Mouse (Mus musculus) 3134 (cell line): Measurements from ENCODE around the gene Gstp1.
"Not testable (repeated sequence)": the region's sequence is repeated elsewhere in the genome, so short reads cannot be mapped to it uniquely, and the experiment has no call there.

Experiments
- DNase-seq: peaks from one replicate; pipeline ENCODE4 v3.0.0-alpha.2; 2011; ENCODE audit warnings: low spot score; ENCODE audit not compliant: insufficient read length; ENCODE audit errors: extremely low read depth

Gstp1 gene

GRCm38 (mm10) chr19:4060899-4061465 lies 23.2 kb upstream of the Gstp1 start:
- DNase-seq = no peak

DNA sequence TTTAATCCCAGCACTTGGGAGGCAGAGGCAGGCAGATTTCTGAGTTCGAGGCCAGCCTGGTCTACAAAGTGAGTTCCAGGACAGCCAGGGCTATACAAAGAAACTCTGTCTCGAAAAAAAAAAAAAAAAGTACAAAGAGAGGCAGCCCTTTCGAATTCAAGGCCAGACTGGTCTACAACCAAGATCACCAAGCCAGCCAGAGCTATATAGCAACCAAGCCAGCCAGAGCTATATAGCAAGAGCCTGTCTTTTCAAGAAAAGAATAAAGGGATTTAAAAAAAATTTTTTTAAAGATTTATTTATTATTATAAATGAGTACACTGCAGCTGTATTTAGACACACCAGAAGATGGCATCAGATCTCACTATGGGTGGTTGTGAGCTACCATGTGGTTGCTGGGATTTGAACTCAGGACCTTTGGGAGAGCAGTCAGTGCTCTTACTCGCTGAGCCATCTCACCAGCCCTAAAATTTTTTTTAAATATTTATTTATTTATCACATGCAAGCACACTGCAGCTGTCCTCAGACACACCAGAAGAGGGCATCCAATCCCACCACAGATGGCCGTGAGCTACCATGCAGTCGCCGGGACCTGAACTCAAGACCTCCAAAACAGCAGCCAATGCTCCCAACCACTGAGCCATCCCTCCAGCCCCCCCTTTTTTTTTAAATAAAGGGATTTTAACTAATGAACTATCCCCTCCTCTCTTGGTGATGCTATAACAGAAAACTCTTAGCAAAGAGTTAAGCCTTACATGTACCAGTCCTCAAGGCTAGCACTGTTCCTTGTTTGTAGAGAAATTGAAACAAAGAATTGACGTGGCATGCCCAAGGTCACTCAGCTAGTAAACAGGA lies 22.5 kb upstream of the Gstp1 start:
- DNase-seq = peak; percentile 41

DNA sequence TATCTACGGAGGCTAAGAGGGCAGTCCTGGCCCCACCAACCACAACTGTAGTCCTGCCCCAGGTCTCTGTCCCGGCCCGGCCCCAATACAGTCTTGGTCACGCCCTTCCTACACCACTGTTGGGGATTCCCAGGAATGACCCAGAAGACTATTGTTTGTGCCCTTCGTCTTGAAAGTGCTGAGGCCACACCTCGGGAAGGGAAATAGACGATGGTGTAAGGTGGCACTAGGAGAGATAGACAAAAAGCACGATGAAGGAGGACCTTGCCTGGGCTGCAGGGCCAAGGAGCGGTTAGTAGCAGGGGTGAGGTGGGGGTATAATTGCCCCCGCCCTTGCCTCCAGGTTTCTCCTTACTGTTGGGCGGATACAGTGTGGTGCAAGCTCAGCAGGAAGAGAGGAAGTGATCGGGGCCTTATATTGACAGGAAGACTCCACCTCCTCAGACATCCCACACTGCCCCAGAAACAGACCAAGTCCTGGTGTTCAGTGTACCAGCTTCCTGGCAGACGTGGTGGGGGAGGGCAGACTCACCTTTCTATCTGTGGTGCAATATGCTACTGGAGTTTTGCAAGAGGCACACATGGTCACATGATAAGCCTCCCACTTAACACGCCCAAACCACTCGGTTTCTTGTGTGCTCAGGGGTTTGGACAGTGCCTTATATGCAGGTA lies 21.4 kb upstream of the Gstp1 start, which contains the start of gene Gstp3:
Gstp3 (minus strand) TSS at position 501 of the 672 bp plus-strand sequence.
- no peak for DNase-seq

GRCm38 (mm10) chr19:4058581-4058980 lies 20.8 kb upstream of the Gstp1 start:
- no peak for DNase-seq

DNA sequence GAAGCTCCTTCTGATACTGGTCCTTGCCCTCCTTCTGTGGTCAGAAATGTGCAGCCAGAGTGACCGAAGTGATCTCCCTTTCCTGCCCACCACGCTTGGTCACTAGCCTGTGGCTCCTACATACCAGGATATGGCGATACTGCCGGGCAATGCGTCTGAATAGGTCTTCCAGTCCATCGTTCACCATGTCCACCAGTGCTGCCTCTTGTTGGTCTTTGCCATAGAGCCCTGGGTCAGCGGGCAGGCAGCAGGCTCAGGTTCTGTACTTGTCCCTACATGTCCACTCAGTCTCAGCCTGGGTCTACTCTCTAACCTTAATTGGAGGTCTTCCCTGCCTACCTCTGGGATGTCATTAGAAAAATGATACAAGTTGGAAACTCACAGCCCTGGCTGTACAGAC lies 20.2 kb upstream of the Gstp1 start:
- no peak for DNase-seq

GRCm38 (mm10) chr19:4057389-4057788 lies 19.6 kb upstream of the Gstp1 start:
- DNase-seq = no peak

GRCm38 (mm10) chr19:4056727-4057126 lies 18.9 kb upstream of the Gstp1 start:
- no peak for DNase-seq

- DNase-seq = no peak
These were observed 18.3 kb upstream of the Gstp1 start for GRCm38 (mm10) chr19:4055947-4056693.

DNA sequence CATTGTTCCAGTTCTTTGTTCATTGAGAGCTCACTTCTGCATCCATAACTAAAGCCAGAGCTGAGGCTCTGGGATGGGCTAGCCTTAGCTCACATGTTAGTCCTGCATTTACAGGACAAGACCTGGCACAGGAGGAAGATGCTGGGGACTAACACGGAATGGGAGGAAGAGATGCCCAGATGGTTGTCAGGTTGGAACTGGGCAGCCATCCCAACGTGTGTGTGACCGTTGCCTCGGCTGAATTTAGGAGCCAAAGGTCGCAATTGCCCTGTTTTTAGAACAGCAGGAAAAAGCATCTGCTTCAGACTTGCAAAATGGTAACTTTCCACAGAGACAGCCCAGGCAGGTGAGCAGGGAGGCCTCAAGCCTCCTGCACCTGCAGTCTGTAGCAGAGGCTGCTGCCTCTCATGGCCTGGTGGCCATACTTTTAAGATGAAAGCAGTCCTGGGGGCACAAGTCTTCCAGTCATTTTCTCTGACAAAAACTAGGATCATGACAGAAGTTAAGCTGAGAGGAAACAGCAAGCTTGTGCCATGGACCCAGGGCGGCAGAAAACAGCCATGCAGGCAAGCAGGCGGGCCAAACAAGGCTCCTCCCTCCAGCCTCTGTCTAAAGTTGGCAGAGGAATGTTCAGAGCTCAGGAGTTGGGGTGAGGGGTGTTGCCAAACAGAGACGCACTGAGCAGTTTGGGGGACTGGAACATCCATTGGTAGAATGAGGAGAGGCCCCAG lies 17.6 kb upstream of the Gstp1 start:
- DNase-seq = no peak

DNA sequence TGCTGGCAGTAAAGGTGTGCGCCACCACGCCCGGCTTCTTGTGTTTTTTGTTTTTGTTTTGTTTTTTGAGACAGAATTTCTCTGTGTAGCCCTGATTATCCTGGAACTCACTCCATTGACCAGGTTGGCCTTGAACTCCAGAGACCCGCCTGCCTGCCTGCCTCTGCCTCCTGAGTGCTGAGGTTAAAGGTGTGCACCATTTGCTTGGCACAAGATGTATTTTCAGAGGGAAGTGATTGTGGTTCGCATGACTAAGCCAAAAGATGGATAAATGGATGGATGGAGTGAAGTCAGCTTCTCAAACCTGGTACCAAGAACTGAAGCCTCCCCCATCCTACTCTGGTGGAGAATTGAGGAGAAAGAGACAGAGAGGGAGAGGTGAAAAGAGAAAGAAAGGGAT lies 16.8 kb upstream of the Gstp1 start:
- no peak for DNase-seq

- no peak for DNase-seq
These were observed 14.8 kb upstream of the Gstp1 start for GRCm38 (mm10) chr19:4052516-4053030.

DNA sequence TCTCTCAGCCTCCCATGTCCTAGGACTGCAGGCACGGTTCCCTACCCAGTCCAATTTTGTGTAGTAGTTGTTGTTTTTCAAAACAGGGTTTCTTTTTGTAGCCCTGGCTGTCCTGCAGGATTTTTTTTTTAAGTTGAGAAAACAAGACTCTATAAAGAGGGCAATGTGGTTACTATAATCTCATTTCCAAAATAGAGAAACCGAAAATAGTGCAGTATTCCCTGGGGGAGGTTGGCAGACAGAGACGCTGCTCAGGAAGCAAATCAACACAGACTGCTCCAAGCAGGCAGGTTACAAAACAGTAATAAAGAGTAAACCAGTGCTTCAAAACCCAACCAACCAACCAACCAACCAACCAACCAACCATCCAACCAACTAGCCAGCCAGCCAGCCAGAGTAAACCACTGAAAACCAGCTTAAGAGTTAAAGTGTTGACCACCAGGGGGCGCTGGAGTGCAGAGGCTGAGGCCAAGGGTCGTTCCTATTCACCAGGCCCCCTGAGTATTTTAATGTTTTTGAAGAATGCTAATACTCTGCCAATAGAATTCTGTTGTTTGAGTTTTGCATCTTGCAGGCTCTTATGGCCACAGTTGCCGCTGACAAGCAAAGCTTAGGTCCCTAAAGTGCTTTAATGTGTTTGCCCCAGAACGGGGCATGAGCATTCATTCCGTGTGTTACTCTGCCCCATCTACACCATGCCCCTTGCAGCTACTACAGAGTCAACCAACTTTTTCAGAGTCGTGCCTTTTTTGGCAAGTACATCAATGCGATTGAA lies 14.1 kb upstream of the Gstp1 start:
- no peak for DNase-seq

DNA sequence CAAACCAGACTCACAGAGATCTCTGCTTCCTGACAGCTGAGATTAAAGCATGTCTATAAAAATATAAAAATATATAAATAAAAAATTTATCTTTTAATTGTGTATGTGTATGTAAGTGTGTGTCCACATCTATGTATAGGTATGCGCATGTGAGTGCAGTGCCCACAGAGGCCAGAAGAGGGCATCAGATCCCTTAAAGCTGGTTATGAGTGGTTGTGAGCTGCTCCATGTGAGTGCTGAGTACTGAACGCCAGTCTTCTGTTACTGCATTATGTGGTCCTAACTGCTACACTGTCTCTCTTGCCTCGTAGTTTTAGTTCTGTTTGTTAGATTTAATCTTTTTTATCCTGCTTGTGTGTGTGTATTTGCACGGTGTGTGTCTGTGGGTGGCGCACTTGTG lies 13.2 kb upstream of the Gstp1 start:
- DNase-seq = no peak

DNA sequence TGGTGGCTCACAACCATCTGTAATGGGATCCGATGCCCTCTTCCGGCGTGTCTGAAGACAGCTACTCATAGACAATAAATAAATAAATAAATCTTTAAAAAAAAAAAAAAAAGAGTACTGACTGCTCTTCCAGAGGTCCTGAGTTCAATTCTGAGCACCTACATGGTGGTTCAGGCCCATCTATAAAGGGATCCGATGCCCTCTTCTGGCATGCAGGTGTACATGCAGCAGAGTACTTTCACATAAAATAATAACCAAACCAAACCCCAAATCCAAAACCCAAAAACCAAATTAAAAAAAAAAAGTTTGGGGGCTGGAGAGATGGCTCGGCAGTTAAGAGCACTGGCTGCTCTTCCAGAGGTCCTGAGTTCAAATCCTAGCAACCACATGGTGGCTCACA lies 11.3 kb upstream of the Gstp1 start:
- not testable (repeated sequence) for DNase-seq

DNA sequence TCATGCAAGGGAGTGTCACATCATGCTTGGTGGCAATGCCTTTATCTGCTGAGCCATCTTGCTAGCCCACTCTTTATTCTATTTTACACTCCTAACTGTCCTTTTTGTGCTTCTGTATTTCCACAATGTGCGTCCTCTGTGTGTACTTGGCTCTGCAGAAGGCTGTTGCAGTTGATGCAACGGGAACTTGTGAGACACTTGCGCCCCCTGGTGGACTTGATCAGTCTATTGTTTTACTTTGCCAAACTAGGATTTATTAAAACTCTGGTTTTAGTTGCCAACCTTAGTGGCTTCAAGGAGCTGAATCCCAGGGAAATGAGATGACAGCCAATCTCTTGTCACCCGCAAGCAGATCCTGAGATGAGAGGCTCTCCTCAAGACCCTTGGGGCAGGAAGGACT lies 10.1 kb upstream of the Gstp1 start:
- DNase-seq = peak; percentile 37

DNA sequence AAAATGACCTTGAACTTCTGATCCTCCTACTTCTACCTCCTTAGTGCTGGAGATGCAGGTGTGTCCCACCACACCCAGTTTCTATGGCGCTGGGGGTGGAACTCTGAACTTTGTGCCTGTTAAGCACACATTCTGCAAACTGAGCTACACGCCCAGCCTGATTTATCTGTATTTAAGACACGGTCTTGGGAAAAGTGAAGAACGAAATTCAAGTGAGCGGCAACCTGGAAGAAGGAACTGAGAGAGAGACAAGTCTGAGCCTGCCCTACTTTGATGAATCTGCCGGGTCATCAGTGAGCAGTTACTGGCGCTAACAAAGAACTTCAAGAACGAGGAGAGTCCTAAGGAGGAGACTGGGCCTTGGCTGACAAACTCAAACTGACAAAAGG lies 9.1 kb upstream of the Gstp1 start:
- no peak for DNase-seq

- peak; percentile 87 for DNase-seq
These were observed 8.4 kb upstream of the Gstp1 start, which contains the start of gene Gstp2 for GRCm38 (mm10) chr19:4045966-4046865. Gene Gstp2 (minus strand): TSS chr19:4046023.

- DNase-seq = not testable (repeated sequence)
These were observed 6.3 kb upstream of the Gstp1 start for GRCm38 (mm10) chr19:4044109-4044508.
